Mouse (Mus musculus): ENCODE measurements around the gene Gpbp1.

The Gpbp1 gene

DNA sequence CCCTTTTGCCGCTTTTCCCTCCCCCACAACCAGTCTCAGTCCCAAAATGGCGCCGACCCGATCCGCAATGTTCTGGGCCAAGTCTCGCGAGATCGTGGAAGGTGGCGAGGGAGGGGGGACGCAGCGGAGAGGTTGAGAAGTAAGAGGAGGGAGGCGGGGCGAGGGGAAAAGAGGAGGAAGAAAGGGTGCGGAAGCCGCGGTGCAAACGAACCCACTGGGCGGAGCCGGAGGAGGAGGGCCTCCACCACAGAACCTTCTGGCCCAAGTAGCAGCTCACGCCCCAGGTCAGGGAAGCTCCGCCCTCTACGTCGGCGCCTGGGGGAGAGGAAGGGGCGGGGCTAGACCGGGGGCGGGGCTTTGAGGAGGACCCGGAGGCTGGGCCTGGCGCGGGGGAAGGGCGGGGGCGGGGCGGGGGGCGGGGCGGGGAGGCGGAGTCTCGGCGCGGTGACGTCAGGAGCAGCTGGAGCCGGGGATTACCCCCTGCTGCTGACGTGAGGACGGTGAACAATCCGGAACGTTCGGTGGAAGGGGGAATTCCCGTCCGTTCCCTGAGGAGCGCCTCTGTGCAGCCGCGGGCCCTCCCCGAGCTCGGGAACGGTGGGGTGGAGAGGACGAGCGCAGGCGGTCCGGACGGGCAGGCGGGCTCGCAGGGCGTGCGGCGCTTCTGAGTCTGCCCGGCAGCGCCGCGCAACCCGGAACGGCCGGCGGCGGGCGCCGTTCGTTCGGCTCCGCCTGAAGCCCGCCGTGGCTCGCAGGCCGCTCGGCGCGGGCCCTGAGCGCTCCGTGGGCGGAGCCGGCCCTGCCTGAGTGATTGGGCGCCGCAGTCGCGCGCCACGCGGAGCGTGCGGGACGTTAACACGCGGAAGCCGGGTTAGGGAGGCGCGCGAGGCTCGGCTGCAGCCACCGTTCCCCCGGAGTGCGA lies at the start of gene Gpbp1:
Gpbp1 (minus strand) TSS at position 310 of the 922 bp plus-strand sequence.
- DNase-seq: peak; percentile 99 to 100

GRCm38 (mm10) chr13:111537718-111538117 lies 47.8 kb upstream of the Gpbp1 start:
- DNase-seq: no peak

DNA sequence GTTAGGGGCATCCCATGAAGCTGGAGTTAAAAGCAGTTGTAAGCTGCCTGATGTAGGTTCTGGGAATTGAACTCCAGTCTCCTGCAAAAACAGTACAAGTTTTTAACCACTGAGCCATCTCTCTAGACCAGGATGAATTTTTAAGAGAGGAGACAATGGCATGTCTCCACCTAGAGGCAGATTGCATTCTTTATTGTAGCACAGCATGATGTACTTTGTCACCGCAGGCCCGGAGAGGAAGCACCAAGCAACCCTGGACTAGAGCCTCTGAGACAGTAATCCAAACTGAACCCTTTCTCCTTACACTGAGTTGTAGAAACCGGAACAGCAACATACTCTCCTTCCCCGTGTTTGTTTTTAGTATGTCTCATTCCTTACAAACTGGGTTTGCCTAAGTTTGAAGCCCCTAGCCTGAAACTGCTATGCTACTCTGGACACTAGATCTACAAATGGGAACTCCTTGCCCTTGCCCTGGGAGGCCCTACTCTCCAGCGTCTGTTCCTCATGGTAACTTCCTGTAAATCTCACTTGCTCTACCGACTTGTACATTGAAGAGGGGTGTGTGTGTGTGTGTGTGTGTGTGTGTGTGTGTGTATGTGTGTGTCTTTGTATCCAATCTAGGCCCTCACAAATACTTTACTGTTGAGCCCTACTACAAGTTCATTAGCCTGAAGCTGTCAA lies 46.4 kb upstream of the Gpbp1 start:
- no peak for DNase-seq

DNA sequence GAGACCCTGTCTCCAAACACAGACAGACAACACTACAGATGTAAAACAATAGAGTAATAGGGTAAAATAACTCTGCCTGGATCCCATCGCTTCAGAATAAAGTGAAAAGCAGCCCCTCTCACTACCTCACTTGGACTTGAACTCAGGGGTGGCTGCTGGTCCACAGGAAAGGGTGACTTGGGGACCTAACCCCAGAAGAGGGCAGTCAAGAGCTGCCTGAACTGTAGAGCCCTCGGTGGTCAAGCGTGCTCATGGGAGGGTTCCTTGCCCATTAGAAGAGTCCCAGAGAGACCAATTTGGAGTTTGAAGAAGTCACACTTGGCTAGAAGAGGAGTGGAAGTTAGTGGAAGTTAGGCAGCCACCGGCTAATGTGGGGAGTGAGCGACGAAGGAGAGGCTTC lies 44.2 kb upstream of the Gpbp1 start:
- peak; percentile 19 to 29 for DNase-seq

DNA sequence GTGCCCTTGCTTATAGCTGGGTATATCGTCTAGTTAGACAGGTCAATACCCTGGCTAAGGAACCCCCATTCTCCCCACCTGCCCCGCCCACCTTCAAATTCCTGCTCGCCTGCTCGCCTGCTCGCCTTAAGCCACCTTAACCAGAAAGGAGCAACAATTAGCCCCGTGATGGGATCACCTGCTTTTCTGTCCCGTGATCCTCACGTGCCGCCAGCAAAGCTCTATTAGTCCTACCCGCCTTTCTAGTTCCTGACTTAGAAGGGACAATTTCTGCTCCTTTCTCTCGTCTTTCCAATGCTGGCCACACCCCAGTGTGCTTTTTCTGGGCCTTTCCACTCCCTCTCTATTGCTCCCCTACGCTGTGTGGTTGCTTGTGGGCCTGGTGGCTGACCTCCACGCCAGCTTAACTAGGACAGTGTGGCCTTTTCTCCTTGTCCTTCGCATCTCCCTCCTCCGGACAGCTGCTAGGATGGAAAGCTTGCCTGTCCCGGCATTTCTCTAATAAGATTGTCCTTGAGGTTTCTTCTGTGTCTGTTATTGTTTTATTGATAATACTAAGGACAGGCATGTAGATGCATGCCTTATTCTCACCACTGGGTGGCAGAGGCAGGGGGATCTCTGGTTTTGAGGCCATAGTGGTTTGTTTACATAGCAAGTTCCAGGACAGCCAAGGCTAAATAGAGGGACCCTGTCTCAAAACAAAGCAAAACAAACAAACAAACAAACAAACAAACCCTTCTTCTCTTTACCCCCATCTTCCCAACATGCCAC lies 42.5 kb upstream of the Gpbp1 start:
- peak; percentile 56 to 63 for DNase-seq

DNA sequence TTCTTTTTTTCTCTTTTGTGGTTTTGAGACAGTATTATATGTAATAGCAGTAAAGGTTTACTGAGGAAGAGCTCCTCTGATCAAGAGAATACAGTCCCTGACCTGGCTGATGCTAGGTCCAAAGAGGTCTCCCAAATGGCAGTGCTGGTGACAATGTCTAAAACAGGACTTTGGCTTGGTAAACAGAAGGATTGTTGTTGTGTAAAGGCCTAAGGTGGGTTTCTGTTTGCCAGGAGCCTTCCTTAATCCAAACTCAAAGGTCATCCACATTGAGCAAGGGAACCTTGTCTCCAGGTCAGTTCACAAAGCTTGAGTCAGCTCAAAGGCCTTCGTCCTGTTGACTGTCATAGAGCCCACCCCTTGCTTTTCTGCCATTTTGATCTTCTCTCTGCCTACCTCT lies 41.8 kb upstream of the Gpbp1 start:
- DNase-seq: no peak

- no peak for DNase-seq
Measured at GRCm38 (mm10) chr13:111524277-111524676, 34.4 kb upstream of the Gpbp1 start.

GRCm38 (mm10) chr13:111522336-111522735 lies 32.4 kb upstream of the Gpbp1 start:
- DNase-seq: no peak

GRCm38 (mm10) chr13:111520456-111520855 lies 30.5 kb upstream of the Gpbp1 start:
- DNase-seq: no peak

DNA sequence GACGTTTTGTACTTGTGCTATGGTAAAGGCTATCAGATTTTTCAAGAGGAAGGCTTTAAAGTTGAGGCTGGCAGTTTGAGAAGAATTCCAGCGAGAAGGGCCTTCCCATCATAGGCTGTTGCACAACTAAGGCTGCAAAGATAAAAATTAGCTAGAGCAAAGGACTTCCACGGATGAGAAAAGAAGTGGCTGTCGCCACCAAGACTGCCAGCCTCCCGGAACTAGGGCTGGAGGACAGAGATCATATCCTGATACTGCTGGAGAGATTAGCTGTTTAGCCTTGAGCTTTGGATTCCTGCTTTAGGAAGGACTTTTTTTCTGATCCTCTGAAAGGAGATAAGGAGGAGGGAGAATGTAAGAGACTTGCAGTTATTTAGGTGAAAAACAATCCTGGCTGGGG lies 28.4 kb upstream of the Gpbp1 start:
- DNase-seq: no peak

- no peak for DNase-seq
Measured at GRCm38 (mm10) chr13:111516385-111517150, 26.7 kb upstream of the Gpbp1 start.

GRCm38 (mm10) chr13:111509385-111509784 lies 19.5 kb upstream of the Gpbp1 start:
- DNase-seq: no peak

DNA sequence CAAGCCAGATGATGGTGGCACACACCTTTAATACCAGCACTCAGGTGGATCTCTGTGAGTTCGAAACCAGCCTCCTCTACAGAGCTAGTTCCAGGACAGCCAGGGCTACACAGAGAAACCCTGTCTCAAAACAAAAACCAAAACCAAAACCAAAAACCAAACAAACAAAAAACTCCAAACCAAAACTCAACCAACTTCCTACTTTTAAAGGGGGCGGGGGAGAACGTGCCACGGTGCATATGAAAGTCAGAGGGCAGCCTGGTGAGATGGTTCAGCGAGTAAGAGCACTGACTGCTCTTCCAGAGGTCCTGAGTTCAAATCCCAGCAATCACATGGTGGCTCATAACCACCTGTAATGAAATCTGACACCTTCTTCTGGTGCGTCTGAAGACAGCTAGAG lies 18.7 kb upstream of the Gpbp1 start:
- peak; percentile 53 to 56 for DNase-seq

DNA sequence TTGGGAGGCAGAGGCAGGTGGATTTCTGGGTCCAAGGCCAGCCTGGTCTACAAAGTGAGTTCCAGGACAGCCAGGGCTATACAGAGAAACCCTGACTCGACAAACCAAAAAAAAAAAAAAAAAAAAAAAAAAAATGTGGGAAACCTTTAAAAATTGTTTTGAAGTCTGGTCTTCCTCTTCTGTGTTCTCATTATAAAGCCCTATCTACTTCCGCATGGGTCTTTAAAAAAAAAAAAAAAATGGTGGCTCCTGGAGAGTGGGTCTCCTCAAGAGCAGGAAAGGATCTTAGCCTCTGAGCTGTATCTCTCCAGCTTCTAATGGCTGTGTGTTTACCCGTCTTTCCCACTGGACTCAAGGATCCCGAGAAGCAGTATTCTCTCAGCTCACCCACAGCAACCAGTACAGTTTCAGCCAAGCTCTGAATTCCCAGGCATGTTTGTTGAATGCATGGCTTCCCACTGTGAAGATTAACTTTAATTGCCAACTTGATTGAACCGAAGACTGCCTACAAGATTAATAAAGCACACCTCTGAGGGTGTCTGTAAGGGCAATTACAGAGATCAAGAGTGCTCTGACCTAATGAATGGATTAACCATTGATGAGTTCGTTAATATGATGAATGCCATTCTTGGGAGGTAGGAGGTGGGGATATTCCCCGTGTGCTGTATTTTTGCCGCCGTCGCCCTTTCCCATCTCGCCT lies 4.6 kb upstream of the Gpbp1 start:
- no peak for DNase-seq

DNA sequence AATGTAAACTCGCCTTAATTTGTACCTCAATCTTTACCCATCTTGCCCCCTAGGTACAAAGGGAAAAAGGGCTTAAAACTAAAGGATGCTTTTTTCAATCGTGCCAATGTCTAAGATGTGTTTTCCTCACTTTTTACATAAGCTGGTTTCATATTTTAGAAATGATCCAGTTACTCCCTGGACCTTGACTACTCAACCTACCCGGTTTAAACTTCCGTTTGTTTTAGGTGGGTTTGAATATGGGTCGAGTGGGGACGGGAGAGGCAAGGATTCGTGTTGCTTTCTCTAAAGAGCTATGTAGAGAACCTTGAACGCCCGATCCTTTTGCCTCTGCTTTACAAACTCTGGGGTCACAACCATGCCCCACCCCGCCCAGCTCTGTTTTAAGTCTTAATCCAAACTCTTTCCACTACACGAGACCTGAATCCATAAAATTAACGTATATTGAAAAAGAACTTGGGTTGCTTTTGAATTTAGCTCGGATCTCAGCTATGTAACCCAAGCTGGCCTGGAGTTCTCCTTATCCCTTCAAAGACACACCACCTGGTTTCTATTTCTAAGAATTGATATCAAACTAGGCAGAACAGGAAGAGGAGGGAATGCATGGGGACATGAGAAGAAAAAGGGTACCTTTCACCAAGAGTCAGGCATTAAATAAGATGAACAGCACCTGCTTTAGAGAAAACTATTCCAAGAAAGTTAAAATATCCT lies 1.3 kb upstream of the Gpbp1 start:
- no peak for DNase-seq

- DNase-seq: no peak
Measured at GRCm38 (mm10) chr13:111489502-111489801, 459 bp downstream of the Gpbp1 start.

- peak; percentile 42 to 53 for DNase-seq
Measured at GRCm38 (mm10) chr13:111488651-111489501, 1.0 kb downstream of the Gpbp1 start.

DNA sequence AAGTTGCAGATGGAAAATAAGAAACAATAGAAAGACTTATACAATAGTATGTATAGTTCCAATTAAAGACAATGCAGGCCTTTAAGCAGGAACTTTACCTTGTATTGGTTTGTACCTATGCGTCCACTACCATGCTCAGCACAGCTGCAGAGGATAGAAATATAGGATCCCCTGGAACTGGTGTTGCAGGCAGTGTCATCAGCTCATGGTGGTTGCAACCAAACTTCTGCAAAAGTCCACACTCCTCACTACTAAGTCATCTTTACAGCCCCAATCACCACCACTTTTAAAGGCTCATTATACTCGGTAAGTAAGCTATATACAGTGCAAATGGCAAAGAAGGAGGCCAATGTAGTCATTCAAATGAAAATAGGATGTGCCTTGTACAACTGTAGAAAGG lies 12.2 kb downstream of the Gpbp1 start:
- no peak for DNase-seq

GRCm38 (mm10) chr13:111470562-111471237 lies 19.2 kb downstream of the Gpbp1 start:
- DNase-seq: no peak

DNA sequence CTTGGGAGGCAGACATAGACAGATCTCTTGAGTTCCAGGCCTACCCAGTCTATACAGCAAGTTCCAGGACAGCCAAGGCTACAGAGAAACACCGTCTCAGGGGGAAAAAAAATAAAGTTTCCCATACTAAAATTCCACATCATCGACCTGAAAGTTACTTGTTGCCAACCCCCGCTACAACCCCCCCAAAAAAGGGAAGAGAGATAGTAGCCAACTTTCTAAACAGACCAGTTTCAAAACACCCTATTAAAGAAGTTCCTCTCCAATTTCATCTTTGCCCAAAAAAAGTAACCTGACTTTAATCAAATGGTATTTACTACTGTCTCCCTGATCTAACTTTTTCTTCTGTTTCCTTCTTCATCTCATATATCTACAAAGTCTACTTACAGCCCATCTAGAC lies 22.6 kb downstream of the Gpbp1 start:
- no peak for DNase-seq

Data from B cell, adult 2 months (primary cell).